Mouse (Mus musculus) heart, embryonic 11.5 days (tissue): ENCODE data around the gene Rnf150. TPM values are rescaled to one million over a fixed set of nuclear protein-coding genes. Genes with fewer than 3 reads are reported as not detected.

Experiments
- ATAC-seq: fragments of 200-750 bp; cut with Nextera tagmentation; replicated peaks from 2 replicates; pipeline ENCODE4 v1.8.0; 2017; ENCODE audit warnings: moderate library complexity; ENCODE audit not compliant: insufficient number of reproducible peaks, low FRiP score, low TSS enrichment
- H3K27ac ChIP-seq: fragments of 300-500 bp; sonication (generic); 2 replicates; pipeline ENCODE4 v1.5.1; 2014; ENCODE audit warnings: mild to moderate bottlenecking, low read depth, low read length
- H3K27me3 ChIP-seq: fragments of 300-500 bp; sonication (generic); 2 replicates; pipeline ENCODE4 v1.6.1; 2014; ENCODE audit warnings: mild to moderate bottlenecking, low read length, mixed read lengths; ENCODE audit not compliant: control insufficient read depth, insufficient read depth
- H3K36me3 ChIP-seq: fragments of 300-500 bp; sonication (generic); 2 replicates; pipeline ENCODE4 v1.6.1; 2014; ENCODE audit warnings: mild to moderate bottlenecking, low read length, moderate library complexity, mixed read lengths; ENCODE audit not compliant: control insufficient read depth, insufficient read depth
- H3K4me1 ChIP-seq: fragments of 300-500 bp; sonication (generic); 2 replicates; pipeline ENCODE4 v1.6.1; 2014; ENCODE audit warnings: low read length; ENCODE audit not compliant: control insufficient read depth, insufficient read depth
- H3K4me2 ChIP-seq: fragments of 300-500 bp; sonication (generic); 2 replicates; pipeline ENCODE4 v1.6.1; 2014; ENCODE audit warnings: mild to moderate bottlenecking, moderate library complexity
- H3K4me3 ChIP-seq: fragments of 300-500 bp; sonication (generic); 2 replicates; pipeline ENCODE4 v1.5.1; 2014; ENCODE audit warnings: low read depth, low read length
- H3K9ac ChIP-seq: fragments of 300-500 bp; sonication (generic); 2 replicates; pipeline ENCODE4 v1.6.1; 2014; ENCODE audit warnings: mild to moderate bottlenecking, low read depth, low read length, moderate library complexity
- H3K9me3 ChIP-seq: fragments of 300-500 bp; sonication (generic); replicated peaks from 2 replicates; pipeline ENCODE4 v1.6.1; 2016; ENCODE audit warnings: low read length; ENCODE audit not compliant: control insufficient read depth
- WGBS: fragments of 180-500 bp; shearing (Covaris S2); extraction: QIAGEN DNeasy Blood & Tissue Kit; methylation state at CpG from one replicate; pipeline ENCODE4 v1.1.7; 2014; ENCODE audit not compliant: insufficient replicate concordance; 5-methylcytosine and 5-hydroxymethylcytosine counted together
- polyA plus RNA-seq: library from polyadenylated mRNA; unstranded; fragments of >200 nt; fragmentation: Nextera tagmentation; extraction: Ambion mirVana; gene quantifications from 2 replicates; pipeline ENCODE4 v1.2.1, GENCODE M21; 2014

Rnf150 gene
- polyA plus RNA-seq, 1 experiment from 2014 or later, result 1.1 TPM

DNA sequence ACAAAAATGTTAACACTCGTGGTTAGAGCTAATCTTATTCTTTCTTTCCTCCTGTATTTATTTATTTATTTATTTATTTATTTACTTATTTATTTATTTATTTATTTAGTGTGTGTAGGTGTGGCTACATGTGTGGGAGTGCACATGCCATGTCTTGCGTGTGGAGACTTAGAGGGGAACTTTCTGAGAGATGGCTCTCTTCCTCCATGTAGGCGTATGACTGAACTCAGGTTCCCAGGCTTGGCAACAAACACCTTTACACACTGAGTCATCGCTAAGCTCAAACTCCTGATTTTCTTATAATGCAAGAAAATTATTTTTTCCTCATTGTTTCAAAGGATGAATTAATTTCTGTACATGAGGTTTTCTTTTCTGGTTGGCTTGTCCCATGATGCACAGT is 8.8 kb downstream of the Rnf150 start:
- Histone ChIP-seq H3K4me2 (no peak overlapping the region), H3K36me3 (no peaks in the 10 kb centered on the region), H3K9me3 (no peaks in the 10 kb centered on the region), H3K9ac (no peak overlapping the region), H3K4me1 (peaks cover 6% of the 10 kb centered on the region), H3K4me3 (no peak overlapping the region), H3K27me3 (no peaks in the 10 kb centered on the region), H3K27ac (no peak overlapping the region)
- ATAC-seq, result no peak
- 75% methylated on average over 4 of the region's 4 CpGs for WGBS

DNA sequence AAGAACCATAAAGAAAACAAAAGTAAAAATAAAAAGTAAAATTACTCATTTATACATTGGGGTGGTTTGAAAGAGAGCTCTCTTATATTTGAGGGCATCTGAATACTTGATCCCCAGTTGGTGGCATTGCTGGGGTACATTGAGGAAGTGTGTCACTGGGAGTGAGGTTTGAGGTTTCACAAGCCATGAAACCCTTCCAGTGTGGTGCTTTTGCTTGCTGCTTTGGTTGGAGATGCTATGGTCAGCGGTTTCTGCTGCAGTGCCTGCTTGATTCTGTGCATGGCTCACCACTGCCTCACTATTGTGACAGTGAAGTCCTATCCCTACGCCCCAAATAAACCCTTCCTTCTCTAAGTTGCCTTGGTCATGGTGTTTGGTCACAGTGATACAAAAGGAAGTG is 10.9 kb downstream of the Rnf150 start:
- no peaks in the 10 kb centered on the region for H3K27me3 ChIP-seq
- H3K27ac ChIP-seq, result no peak overlapping the region
- no peak for ATAC-seq
- no peak overlapping the region for H3K9ac ChIP-seq
- H3K9me3 ChIP-seq, result no peaks in the 10 kb centered on the region
- no peaks in the 10 kb centered on the region for H3K36me3 ChIP-seq
- H3K4me2 ChIP-seq, result no peak overlapping the region
- H3K4me1 ChIP-seq, result peaks cover 6% of the 10 kb centered on the region
- no peak overlapping the region for H3K4me3 ChIP-seq
- WGBS, result 75% methylated on average over 2 of the region's 2 CpGs

DNA sequence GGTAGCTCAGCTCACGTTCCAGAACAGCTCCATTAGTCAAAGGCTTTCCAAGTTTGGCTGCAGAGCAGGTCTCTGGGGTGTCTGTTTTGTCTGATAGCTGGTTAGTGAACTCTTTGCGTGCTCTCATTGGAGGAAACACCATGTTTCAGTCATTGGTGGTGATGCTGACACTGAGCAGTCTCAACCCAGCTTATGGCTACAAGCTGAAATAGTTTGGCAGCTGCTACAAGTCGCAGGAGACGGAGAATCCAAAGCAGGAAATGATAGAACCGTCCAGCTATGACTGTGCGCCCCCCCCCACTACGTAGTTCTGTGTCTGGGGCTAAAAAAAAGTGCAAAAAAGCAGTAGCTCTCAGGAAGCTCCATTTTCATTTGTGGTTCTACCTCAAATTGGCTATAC is 12.0 kb downstream of the Rnf150 start:
- H3K4me1 ChIP-seq, result peaks cover 6% of the 10 kb centered on the region
- H3K9me3 ChIP-seq, result no peaks in the 10 kb centered on the region
- no peak overlapping the region for H3K27ac ChIP-seq
- H3K27me3 ChIP-seq, result no peaks in the 10 kb centered on the region
- H3K9ac ChIP-seq, result no peak overlapping the region
- 46% methylated on average over 7 of the region's 7 CpGs for WGBS
- no peak overlapping the region for H3K4me2 ChIP-seq
- no peak for ATAC-seq
- H3K4me3 ChIP-seq, result no peak overlapping the region
- no peaks in the 10 kb centered on the region for H3K36me3 ChIP-seq

DNA sequence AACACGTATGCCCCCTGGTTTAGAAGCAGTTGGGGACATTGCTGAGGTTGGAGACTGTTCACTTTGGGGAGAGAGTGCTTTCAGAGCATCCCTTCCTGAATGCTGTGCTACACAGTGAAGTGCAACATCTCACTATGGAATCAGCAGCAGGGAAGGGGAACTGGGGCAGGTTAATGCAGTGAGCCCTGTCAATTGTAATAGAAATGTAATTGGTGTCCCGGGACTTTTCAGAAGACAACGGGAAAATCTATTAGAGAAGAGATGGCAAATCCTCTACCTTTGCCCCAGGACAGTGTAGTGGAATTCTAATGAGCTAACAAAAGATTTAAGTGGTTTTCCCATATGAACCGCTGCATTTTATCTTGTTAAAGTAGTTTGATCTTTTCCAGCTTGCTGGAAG is 21.3 kb downstream of the Rnf150 start:
- 59% methylated on average over 4 of the region's 4 CpGs for WGBS
- H3K4me3 ChIP-seq, result no peak overlapping the region
- no peak for ATAC-seq

GRCm38 (mm10) chr8:82887234-82887633 is 24.1 kb downstream of the Rnf150 start:
- Histone ChIP-seq H3K9ac (no peak overlapping the region), H3K4me2 (no peak overlapping the region), H3K4me1 (no peaks in the 10 kb centered on the region), H3K36me3 (no peaks in the 10 kb centered on the region), H3K27me3 (no peaks in the 10 kb centered on the region), H3K9me3 (no peaks in the 10 kb centered on the region), H3K4me3 (no peak overlapping the region), H3K27ac (no peak overlapping the region)
- WGBS, result 78% methylated on average over 4 of the region's 4 CpGs
- ATAC-seq, result no peak

More for the DNA sequence above, 21.3 kb downstream of the Rnf150 start:
- H3K4me2 ChIP-seq, result no peak overlapping the region
- H3K4me1 ChIP-seq, result no peaks in the 10 kb centered on the region
- H3K36me3 ChIP-seq, result no peaks in the 10 kb centered on the region
- no peaks in the 10 kb centered on the region for H3K9me3 ChIP-seq
- no peaks in the 10 kb centered on the region for H3K27me3 ChIP-seq
- H3K27ac ChIP-seq, result no peak overlapping the region
- H3K9ac ChIP-seq, result no peak overlapping the region

GRCm38 (mm10) chr8:82889062-82889720 is 26.0 kb downstream of the Rnf150 start:
- H3K9me3 ChIP-seq, result no peaks in the 10 kb centered on the region
- ATAC-seq, result no peak

DNA sequence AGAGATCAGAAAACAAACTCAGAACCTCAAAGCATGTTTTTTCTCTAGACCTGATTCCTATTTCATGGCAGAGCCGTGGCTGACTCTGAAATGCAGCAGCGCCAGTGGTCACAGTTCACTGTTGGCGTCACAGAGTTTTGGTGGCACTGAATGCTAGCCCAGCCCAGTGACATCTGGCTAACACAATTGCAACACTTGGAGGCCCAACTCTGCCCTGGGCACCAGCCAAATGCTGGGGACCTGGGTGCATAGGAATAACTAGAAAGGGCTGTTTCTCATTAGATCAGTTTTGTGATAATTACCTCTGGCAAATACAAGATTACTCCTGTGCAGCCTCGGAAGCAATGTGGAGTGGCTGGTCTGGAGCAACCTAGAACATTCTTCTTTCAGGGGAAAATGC is 31.9 kb downstream of the Rnf150 start:
- Histone ChIP-seq H3K4me2 (no peak overlapping the region), H3K27ac (no peak overlapping the region), H3K4me1 (no peaks in the 10 kb centered on the region), H3K9me3 (no peaks in the 10 kb centered on the region), H3K9ac (no peak overlapping the region), H3K36me3 (no peaks in the 10 kb centered on the region), H3K4me3 (no peak overlapping the region), H3K27me3 (no peaks in the 10 kb centered on the region)
- ATAC-seq, result no peak
- WGBS, result 83% methylated on average over 4 of the region's 4 CpGs

More at GRCm38 (mm10) chr8:82889062-82889720, 26.0 kb downstream of the Rnf150 start:
- no peak overlapping the region for H3K9ac ChIP-seq
- no peak overlapping the region for H3K27ac ChIP-seq
- no peak overlapping the region for H3K4me3 ChIP-seq
- no peak overlapping the region for H3K4me2 ChIP-seq
- 78% methylated on average over 10 of the region's 10 CpGs for WGBS
- no peaks in the 10 kb centered on the region for H3K36me3 ChIP-seq
- H3K27me3 ChIP-seq, result no peaks in the 10 kb centered on the region
- H3K4me1 ChIP-seq, result no peaks in the 10 kb centered on the region

- Histone ChIP-seq H3K27ac (no peak overlapping the region), H3K9me3 (no peaks in the 10 kb centered on the region), H3K4me3 (no peak overlapping the region), H3K4me2 (no peak overlapping the region), H3K36me3 (no peaks in the 10 kb centered on the region), H3K9ac (no peak overlapping the region), H3K27me3 (no peaks in the 10 kb centered on the region), H3K4me1 (no peaks in the 10 kb centered on the region)
- WGBS, result 81% methylated on average over 2 of the region's 2 CpGs
- no peak for ATAC-seq
Observed at GRCm38 (mm10) chr8:82896796-82897195, 33.6 kb downstream of the Rnf150 start.
